ENCODE assay signal across 26 mouse cellular contexts in the genomic region with DNA sequence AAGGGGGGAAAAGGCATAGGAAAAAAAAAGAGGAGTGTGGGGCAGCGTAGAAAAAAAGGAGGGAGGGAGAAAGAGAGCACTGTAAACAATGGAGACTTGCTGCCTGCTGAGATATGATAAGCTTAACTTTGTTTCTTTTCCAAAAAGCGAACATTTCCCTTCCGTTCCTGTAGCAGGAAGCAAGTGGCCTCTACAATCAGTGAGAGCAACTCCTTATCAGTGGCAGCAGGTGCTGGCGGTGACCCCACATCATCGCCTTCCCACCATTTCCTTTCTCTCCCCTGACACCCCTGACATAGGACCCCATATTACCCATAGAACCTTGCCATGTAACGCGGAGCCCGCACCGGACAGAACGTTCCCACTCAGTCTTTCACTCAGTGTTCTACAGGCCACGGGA.
A peak's percentile ranks its signal among the peaks of the same experiment; 100 is the strongest.
DNase-seq lines count a peak whose midpoint lies in the region; ATAC-seq and TF ChIP-seq lines count a peak whose summit lies in the region.
"Had no signal": no experiment of that assay in that cellular context is flagged by ENCODE, and none has a peak within 500 bp of the region (broad histone marks: within the 10 kb centered on the region; RNA-seq: fewer than 3 reads in every experiment).

No protein-coding gene starts in this region.

- 54% methylated on average over 11 of the region's 11 CpGs for WGBS in heart, embryonic 11.5 days (ENCODE audit: insufficient replicate concordance)
- WGBS in heart, embryonic 10.5 days: 55% methylated on average over 11 of the region's 11 CpGs
- WGBS in intestine, embryonic 15.5 days: 71% methylated on average over 11 of the region's 11 CpGs
- WGBS in intestine, embryonic 16.5 days: 63% methylated on average over 11 of the region's 11 CpGs
- WGBS in liver, embryonic 14.5 days (ENCODE audit: insufficient replicate concordance): 7% methylated on average over 11 of the region's 11 CpGs

- no peaks in the 10 kb centered on the region for H3K4me1 ChIP-seq in heart, embryonic 11.5 days (ENCODE audit: control insufficient read depth, insufficient read depth, low read length)
- no peaks in the 10 kb centered on the region for H3K4me1 ChIP-seq in heart, embryonic 10.5 days
- no peaks in the 10 kb centered on the region for H3K4me1 ChIP-seq in intestine, embryonic 15.5 days (replicated peaks)
- H3K4me1 ChIP-seq in intestine, embryonic 16.5 days (ENCODE audit: control insufficient read depth, insufficient read depth, low read length): no peaks in the 10 kb centered on the region
- H3K4me1 ChIP-seq in liver, embryonic 14.5 days (replicated peaks; ENCODE audit: control insufficient read depth in 2 of 2, insufficient read depth in 2 of 2, low read length in 1 of 2): no peaks in the 10 kb centered on the region; a peak in 1 of 4 replicates
- H3K4me1 ChIP-seq: embryonic facial prominence, embryonic 13.5 days; neural tube, embryonic 15.5 days; stomach, embryonic 15.5 days had no signal

- DNase-seq in heart, embryonic 10.5 days (ENCODE audit: low spot score): no peak
- peak; percentile 93 for DNase-seq in 416B (ENCODE audit: low read depth)
- DNase-seq in liver, embryonic 14.5 days (ENCODE audit: low read depth in 3 of 3, low spot score in 3 of 3): no peak
- DNase-seq in spleen, postnatal 36 days (ENCODE audit: low spot score in 2 of 2): no peak
- no peak for DNase-seq in thymus, postnatal 14 days
- DNase-seq: adrenal gland, postnatal 14 days; cerebellum, postnatal 10 days; gastrocnemius, postnatal 25 days; kidney, adult 11 months; kidney, postnatal 14 days; layer of hippocampus, postnatal 36 days; lung, postnatal 10 days; right cerebral cortex, postnatal 14 days; spleen, adult 18-20 months; thymus, postnatal 25 days had no signal

- no peak overlapping the region for H3K9ac ChIP-seq in heart, embryonic 11.5 days (ENCODE audit: low read depth, low read length)
- no peak overlapping the region for H3K9ac ChIP-seq in intestine, embryonic 15.5 days
- H3K9ac ChIP-seq in intestine, embryonic 16.5 days (ENCODE audit: low read depth, low read length): no peak overlapping the region
- no peak overlapping the region for H3K9ac ChIP-seq in liver, embryonic 14.5 days (replicated peaks)
- H3K9ac ChIP-seq: embryonic facial prominence, embryonic 13.5 days; neural tube, embryonic 15.5 days; stomach, embryonic 15.5 days had no signal

- no peak overlapping the region for H3K27ac ChIP-seq in heart, embryonic 11.5 days (ENCODE audit: low read depth, low read length)
- no peak overlapping the region for H3K27ac ChIP-seq in heart, embryonic 10.5 days
- no peak overlapping the region for H3K27ac ChIP-seq in intestine, embryonic 15.5 days
- H3K27ac ChIP-seq in intestine, embryonic 16.5 days (ENCODE audit: low read length): no peak overlapping the region
- no peak overlapping the region for H3K27ac ChIP-seq in liver, embryonic 14.5 days
- H3K27ac ChIP-seq: embryonic facial prominence, embryonic 13.5 days; layer of hippocampus, adult 2 months; neural tube, embryonic 15.5 days; stomach, embryonic 15.5 days had no signal

- H3K4me2 ChIP-seq in heart, embryonic 11.5 days: peak overlapping the region; percentile 31
- no peak overlapping the region for H3K4me2 ChIP-seq in intestine, embryonic 15.5 days (replicated peaks)
- no peak overlapping the region for H3K4me2 ChIP-seq in intestine, embryonic 16.5 days (ENCODE audit: low read depth, low read length)
- H3K4me2 ChIP-seq in liver, embryonic 14.5 days (ENCODE audit: low read depth): no peak overlapping the region
- H3K4me2 ChIP-seq: embryonic facial prominence, embryonic 13.5 days; neural tube, embryonic 15.5 days; stomach, embryonic 15.5 days had no signal

- TF ChIP-seq EP300 in liver, embryonic 14.5 days (IDR thresholded peaks at IDR 0.05; ENCODE audit: low read depth): no peak

- peak; percentile 46; the same call in 1 of the 2 replicates for ATAC-seq in heart, embryonic 11.5 days (replicated peaks; ENCODE audit: insufficient number of reproducible peaks, low FRiP score, low TSS enrichment)
- ATAC-seq in intestine, embryonic 15.5 days: peak; percentile 34
- no peak for ATAC-seq in intestine, embryonic 16.5 days
- ATAC-seq in liver, embryonic 14.5 days (ENCODE audit: insufficient read depth): peak; percentile 31; the same call in 1 of the 2 replicates
- ATAC-seq: CD4-positive, CD25-positive, alpha-beta regulatory T cell, adult 4 months; forebrain, embryonic 14.5 days; hindbrain, embryonic 16.5 days; midbrain, embryonic 16.5 days had no signal

- no peaks in the 10 kb centered on the region for H3K9me3 ChIP-seq in heart, embryonic 11.5 days (replicated peaks; ENCODE audit: control insufficient read depth, low read length)
- no peaks in the 10 kb centered on the region for H3K9me3 ChIP-seq in heart, embryonic 10.5 days
- no peaks in the 10 kb centered on the region for H3K9me3 ChIP-seq in intestine, embryonic 15.5 days
- no peaks in the 10 kb centered on the region for H3K9me3 ChIP-seq in intestine, embryonic 16.5 days (ENCODE audit: control insufficient read depth, low read length)
- H3K9me3 ChIP-seq in liver, embryonic 14.5 days (ENCODE audit: control insufficient read depth, low read length): no peaks in the 10 kb centered on the region
- H3K9me3 ChIP-seq: embryonic facial prominence, embryonic 13.5 days; neural tube, embryonic 15.5 days; stomach, embryonic 15.5 days had no signal

- TF ChIP-seq CTCF in liver, embryonic 14.5 days (IDR thresholded peaks at IDR 0.05; ENCODE audit: low read depth): no peak

- no peak overlapping the region for H3K4me3 ChIP-seq in heart, embryonic 11.5 days (ENCODE audit: low read depth, low read length)
- H3K4me3 ChIP-seq in heart, embryonic 10.5 days: no peak overlapping the region
- H3K4me3 ChIP-seq in intestine, embryonic 15.5 days (replicated peaks): no peak overlapping the region
- H3K4me3 ChIP-seq in intestine, embryonic 16.5 days (ENCODE audit: low read length): no peak overlapping the region
- H3K4me3 ChIP-seq in liver, embryonic 14.5 days (ENCODE audit: insufficient read depth in 1 of 2, low read depth in 2 of 2, low read length in 2 of 2): no peak overlapping the region
- H3K4me3 ChIP-seq: embryonic facial prominence, embryonic 13.5 days; layer of hippocampus, adult 2 months; neural tube, embryonic 15.5 days; stomach, embryonic 15.5 days had no signal

- H3K27me3 ChIP-seq in heart, embryonic 11.5 days (ENCODE audit: control insufficient read depth, insufficient read depth, low read length): 0 out of 2 replicates have a peak, but pooled peaks cover 2% of the 10 kb centered on the region
- H3K27me3 ChIP-seq in heart, embryonic 10.5 days (ENCODE audit: insufficient read depth, poor library complexity, severe bottlenecking): peaks cover 13% of the 10 kb centered on the region; the same call in 1 of the 2 replicates
- H3K27me3 ChIP-seq in intestine, embryonic 15.5 days (replicated peaks): no peaks in the 10 kb centered on the region
- no peaks in the 10 kb centered on the region for H3K27me3 ChIP-seq in intestine, embryonic 16.5 days (replicated peaks; ENCODE audit: control insufficient read depth, insufficient read depth, low read length)
- H3K27me3 ChIP-seq in liver, embryonic 14.5 days (ENCODE audit: control insufficient read depth, insufficient read depth, low read length): no peaks in the 10 kb centered on the region
- H3K27me3 ChIP-seq: embryonic facial prominence, embryonic 13.5 days; neural tube, embryonic 15.5 days; stomach, embryonic 15.5 days had no signal

- H3K36me3 ChIP-seq in heart, embryonic 11.5 days (ENCODE audit: control insufficient read depth, insufficient read depth, low read length): no peaks in the 10 kb centered on the region
- no peaks in the 10 kb centered on the region for H3K36me3 ChIP-seq in heart, embryonic 10.5 days
- no peaks in the 10 kb centered on the region for H3K36me3 ChIP-seq in intestine, embryonic 15.5 days
- no peaks in the 10 kb centered on the region for H3K36me3 ChIP-seq in intestine, embryonic 16.5 days (ENCODE audit: control insufficient read depth, insufficient read depth, low read length)
- no peaks in the 10 kb centered on the region for H3K36me3 ChIP-seq in liver, embryonic 14.5 days (replicated peaks; ENCODE audit: control insufficient read depth, insufficient read depth, low read depth)
- H3K36me3 ChIP-seq: embryonic facial prominence, embryonic 13.5 days; neural tube, embryonic 15.5 days; stomach, embryonic 15.5 days had no signal
